Mouse (Mus musculus) E14TG2a.4 (cell line): ENCODE measurements at regions not wholly inside any gene's neighbourhood (a gene's known extent, or its start where the extent isn't known, plus 50 kb on each side); places are given as distances from the start of the nearest gene placed in this dataset.

ENCODE experiments used
- CTCF ChIP-seq: conservative IDR thresholded peaks from 2 replicates; pipeline ENCODE4 v1.5.1; 2014; ENCODE audit warnings: low read length
- NANOG ChIP-seq: IDR thresholded peaks from 2 replicates; pipeline ENCODE4 v1.6.1; 2014; ENCODE audit warnings: borderline replicate concordance, low read length, mixed read lengths
- POU5F1 ChIP-seq: IDR thresholded peaks from 2 replicates; pipeline ENCODE4 v1.6.1; 2014; ENCODE audit warnings: low read length, borderline replicate concordance

GRCm38 (mm10) chr1:41186991-41187390, 381.6 kb downstream of the Tmem182 start:
- TF ChIP-seq CTCF = no peak
- no peak for TF ChIP-seq POU5F1
- TF ChIP-seq NANOG = no peak
